Comparison of ENCODE assay signal across 29 mouse cellular contexts in genomic region chr8:15233241-15233640, GRCm38 (mm10).
DNase-seq lines count a peak whose midpoint lies in the region; ATAC-seq lines count a peak whose summit lies in the region.
"Had no signal": no experiment of that assay in that cellular context is flagged by ENCODE, and none has a peak within 500 bp of the region (broad histone marks: within the 10 kb centered on the region; RNA-seq: fewer than 3 reads in every experiment).

No protein-coding gene starts in this region.

- H3K4me1 ChIP-seq in forebrain, embryonic 14.5 days (ENCODE audit: control insufficient read depth, insufficient read depth, low read length), result no peaks in the 10 kb centered on the region
- H3K4me1 ChIP-seq: embryonic facial prominence, embryonic 10.5 days; embryonic facial prominence, embryonic 13.5 days; forebrain, embryonic 12.5 days had no signal

- H3K4me3 ChIP-seq in forebrain, embryonic 14.5 days (ENCODE audit: low read depth, low read length), result no peak overlapping the region
- H3K4me3 ChIP-seq: embryonic facial prominence, embryonic 10.5 days; embryonic facial prominence, embryonic 13.5 days; erythroblast, embryonic 14.5 days; forebrain, embryonic 12.5 days; heart, adult 2 months; heart, embryonic 10.5 days; heart, embryonic 13.5 days had no signal

- H3K9ac ChIP-seq in forebrain, embryonic 14.5 days (ENCODE audit: low read length), result no peak overlapping the region
- H3K9ac ChIP-seq: embryonic facial prominence, embryonic 13.5 days; forebrain, embryonic 12.5 days; heart, embryonic 13.5 days; hindbrain, embryonic 14.5 days had no signal

- ATAC-seq in activated CD4-positive, CD25-positive, alpha-beta regulatory T cell, adult 4 months, result no peak
- ATAC-seq in forebrain, embryonic 14.5 days, result no peak
- ATAC-seq: CD4-positive, CD25-positive, alpha-beta regulatory T cell, adult 4 months; forebrain, embryonic 16.5 days; hindbrain, postnatal 0 days; inflammation-experienced regulatory T-cells, adult 6 months had no signal

- no peaks in the 10 kb centered on the region for H3K9me3 ChIP-seq in forebrain, embryonic 14.5 days (replicated peaks; ENCODE audit: control insufficient read depth, low read length)
- H3K9me3 ChIP-seq: embryonic facial prominence, embryonic 10.5 days; embryonic facial prominence, embryonic 13.5 days; forebrain, embryonic 12.5 days; heart, embryonic 10.5 days; heart, embryonic 13.5 days had no signal

- 70% methylated on average over 8 of the region's 8 CpGs for WGBS in forebrain, embryonic 14.5 days

- no peak overlapping the region for H3K4me2 ChIP-seq in forebrain, embryonic 14.5 days (ENCODE audit: low read length)
- H3K4me2 ChIP-seq: embryonic facial prominence, embryonic 13.5 days; forebrain, embryonic 12.5 days; heart, embryonic 13.5 days; hindbrain, embryonic 14.5 days had no signal

- no peak overlapping the region for H3K27ac ChIP-seq in forebrain, embryonic 14.5 days (ENCODE audit: low read depth, low read length)
- H3K27ac ChIP-seq: embryonic facial prominence, embryonic 10.5 days; embryonic facial prominence, embryonic 13.5 days; forebrain, embryonic 12.5 days; heart, adult 2 months; heart, embryonic 10.5 days; heart, embryonic 13.5 days; hindbrain, embryonic 14.5 days; hindbrain, postnatal 0 days had no signal

- H3K27me3 ChIP-seq in forebrain, embryonic 14.5 days (replicated peaks; ENCODE audit: control insufficient read depth, insufficient read depth, low read length), result no peaks in the 10 kb centered on the region
- H3K27me3 ChIP-seq: embryonic facial prominence, embryonic 13.5 days; forebrain, embryonic 12.5 days; heart, embryonic 13.5 days had no signal

- DNase-seq in right cerebral cortex, adult 18-20 months, result peak; percentile 30
- DNase-seq in right cerebral cortex, postnatal 4 days, result no peak
- peak; percentile 11 for DNase-seq in mesoderm, embryonic 11.5 days (ENCODE audit: low read depth, low spot score)
- DNase-seq in telencephalon, adult 2 months (ENCODE audit: low read depth, low spot score), result peak; percentile 24
- no peak for DNase-seq in forebrain, embryonic 14.5 days (ENCODE audit: low spot score)
- DNase-seq: adrenal gland, postnatal 10 days; adrenal gland, postnatal 36 days; cerebellum, adult 11 months; cerebellum, adult 2 months; cerebellum, adult 9-11 months; cerebellum, postnatal 25 days; embryo, embryonic 11 days; gastrocnemius, postnatal 10 days; gastrocnemius, postnatal 36 days; heart, adult 2 months; heart, postnatal 14 days; heart, postnatal 4 days had no signal

- H3K36me3 ChIP-seq in forebrain, embryonic 14.5 days (ENCODE audit: control insufficient read depth, insufficient read depth, low read length), result no peaks in the 10 kb centered on the region
- H3K36me3 ChIP-seq: embryonic facial prominence, embryonic 10.5 days; embryonic facial prominence, embryonic 13.5 days; forebrain, embryonic 12.5 days; heart, embryonic 10.5 days; heart, embryonic 13.5 days had no signal

Comparison
In these comparisons a context has a peak if more than half of its experiments do, and no peak if none do; other contexts are left out.
1. DNase-seq: peak in right cerebral cortex, adult 18-20 months (single experiment), mesoderm, embryonic 11.5 days (single experiment) and telencephalon, adult 2 months (single experiment); none in right cerebral cortex, postnatal 4 days (single experiment) and forebrain, embryonic 14.5 days (single experiment).